Mouse (Mus musculus) intestine, embryonic 15.5 days (tissue): ENCODE measurements around the gene Mageh1. TPM values are rescaled to one million over a fixed set of nuclear protein-coding genes. Genes with fewer than 3 reads are reported as not detected.
"Not testable (repeated sequence)": the region's sequence is repeated elsewhere in the genome, so short reads cannot be mapped to it uniquely, and the experiment has no call there.

Source experiments
- ATAC-seq: fragments of 200-750 bp; cut with Nextera tagmentation; 2 replicates; pipeline ENCODE4 v1.8.0; 2017; ENCODE audit warnings: moderate TSS enrichment, moderate library complexity
- H3K27ac ChIP-seq: fragments of 300-500 bp; sonication (generic); 2 replicates; pipeline ENCODE4 v1.5.1; 2015; ENCODE audit warnings: mild to moderate bottlenecking, inconsistent platforms
- H3K27me3 ChIP-seq: fragments of 300-500 bp; sonication (generic); replicated peaks from 2 replicates; pipeline ENCODE4 v1.6.1; 2015; ENCODE audit warnings: inconsistent platforms
- H3K36me3 ChIP-seq: fragments of 300-500 bp; sonication (generic); 2 replicates; pipeline ENCODE4 v1.6.1; 2015; ENCODE audit warnings: inconsistent platforms
- H3K4me1 ChIP-seq: fragments of 300-500 bp; sonication (generic); replicated peaks from 2 replicates; pipeline ENCODE4 v1.6.1; 2015; ENCODE audit warnings: inconsistent platforms
- H3K4me2 ChIP-seq: fragments of 300-500 bp; sonication (generic); replicated peaks from 2 replicates; pipeline ENCODE4 v1.6.1; 2015; ENCODE audit warnings: mild to moderate bottlenecking, inconsistent platforms
- H3K4me3 ChIP-seq: fragments of 300-500 bp; sonication (generic); replicated peaks from 2 replicates; pipeline ENCODE4 v1.5.1; 2015; ENCODE audit warnings: inconsistent platforms
- H3K9ac ChIP-seq: fragments of 300-500 bp; sonication (generic); 2 replicates; pipeline ENCODE4 v1.6.1; 2015; ENCODE audit warnings: inconsistent platforms
- H3K9me3 ChIP-seq: fragments of 300-500 bp; sonication (generic); 2 replicates; pipeline ENCODE4 v1.6.1; 2016; ENCODE audit warnings: inconsistent platforms
- WGBS: fragments of 180-500 bp; shearing (Covaris S2); methylation state at CpG from one replicate; pipeline ENCODE4 v1.1.7; 2015; 5-methylcytosine and 5-hydroxymethylcytosine counted together
- polyA plus RNA-seq: library from polyadenylated mRNA; unstranded; fragments of >200 nt; fragmentation: Nextera tagmentation; extraction: Ambion mirVana; gene quantifications from 2 replicates; pipeline ENCODE4 v1.2.1, GENCODE M21; 2015

Gene Mageh1
- 39.1 and 39.9 TPM in 2 replicates for polyA plus RNA-seq

- Histone ChIP-seq H3K9me3 (no peaks in the 10 kb centered on the region), H3K4me1 (no peaks in the 10 kb centered on the region), H3K27ac (peak within 1 kb of the TSS; percentile 84), H3K27me3 (no peaks in the 10 kb centered on the region; the same call in 1 of the 2 replicates), H3K4me2 (peak within 1 kb of the TSS; percentile 60), H3K4me3 (peak within 1 kb of the TSS; percentile 50), H3K9ac (peak within 1 kb of the TSS; percentile 56), H3K36me3 (no peaks in the 10 kb centered on the region)
- ATAC-seq, result peak; percentile 96
- 21% methylated on average over 49 of the region's 49 CpGs for WGBS
Observed at GRCm38 (mm10) chrX:153037087-153037971, at the start of gene Mageh1. TSS of gene Mageh1 (minus strand) at chrX:153037575.

GRCm38 (mm10) chrX:153037972-153038744 is 783 bp upstream of the Mageh1 start:
- H3K27me3 ChIP-seq, H3K9ac ChIP-seq, H3K9me3 ChIP-seq, H3K36me3 ChIP-seq, H3K27ac ChIP-seq, H3K4me1 ChIP-seq: not testable (repeated sequence)
- ATAC-seq, result peak; percentile 78
- WGBS, result 30% methylated on average over 9 of the region's 22 CpGs
- Histone ChIP-seq H3K4me2 (peak overlapping the region; percentile 60), H3K4me3 (peak overlapping the region; percentile 50; the same call in 1 of the 2 replicates)

GRCm38 (mm10) chrX:153031547-153031946 is 5.8 kb downstream of the Mageh1 start:
- H3K9ac ChIP-seq, H3K4me3 ChIP-seq, ATAC-seq, H3K4me2 ChIP-seq, H3K27ac ChIP-seq, H3K36me3 ChIP-seq, H3K9me3 ChIP-seq, H3K27me3 ChIP-seq, H3K4me1 ChIP-seq: not testable (repeated sequence)

GRCm38 (mm10) chrX:153025709-153026108 is 11.7 kb downstream of the Mageh1 start:
- not testable (repeated sequence) for H3K9me3 ChIP-seq, H3K4me1 ChIP-seq, H3K4me2 ChIP-seq, H3K9ac ChIP-seq, H3K36me3 ChIP-seq, H3K4me3 ChIP-seq, ATAC-seq, H3K27ac ChIP-seq, H3K27me3 ChIP-seq
- WGBS, result 92% methylated on average over 2 of the region's 3 CpGs

- not testable (repeated sequence) for H3K4me3 ChIP-seq, H3K36me3 ChIP-seq, H3K9ac ChIP-seq, H3K4me1 ChIP-seq, H3K9me3 ChIP-seq, H3K27ac ChIP-seq, H3K4me2 ChIP-seq, H3K27me3 ChIP-seq, ATAC-seq
- no CpG with 5 or more reads among the region's 3 CpGs for WGBS
Observed at GRCm38 (mm10) chrX:153025255-153025654, 12.1 kb downstream of the Mageh1 start.

- no peaks in the 10 kb centered on the region for H3K9me3 ChIP-seq
- peak overlapping the region; percentile 53 for H3K4me3 ChIP-seq
- H3K4me1 ChIP-seq, result no peaks in the 10 kb centered on the region
- no peaks in the 10 kb centered on the region for H3K36me3 ChIP-seq
- H3K27me3 ChIP-seq, result no peaks in the 10 kb centered on the region
- no peak for ATAC-seq
- peak overlapping the region; percentile 71 for H3K4me2 ChIP-seq
- H3K9ac ChIP-seq, result peak overlapping the region; percentile 40
- WGBS, result 30% methylated on average over 9 of the region's 9 CpGs
- H3K27ac ChIP-seq, result no peak overlapping the region
Observed at GRCm38 (mm10) chrX:153007685-153008047, 29.7 kb downstream of the Mageh1 start.

- no peaks in the 10 kb centered on the region for H3K9me3 ChIP-seq
- peak overlapping the region; percentile 71 for H3K4me2 ChIP-seq
- 20% methylated on average over 58 of the region's 58 CpGs for WGBS
- H3K27ac ChIP-seq, result no peak overlapping the region
- ATAC-seq, result peak; percentile 95
- H3K4me1 ChIP-seq, result no peaks in the 10 kb centered on the region
- H3K36me3 ChIP-seq, result no peaks in the 10 kb centered on the region
- H3K4me3 ChIP-seq, result peak overlapping the region; percentile 53
- peak overlapping the region; percentile 40 for H3K9ac ChIP-seq
- no peaks in the 10 kb centered on the region for H3K27me3 ChIP-seq
Observed at GRCm38 (mm10) chrX:153007021-153007684, 30.2 kb downstream of the Mageh1 start.

GRCm38 (mm10) chrX:153006387-153006841 is 31.0 kb downstream of the Mageh1 start, which contains the start of gene Usp51:
TSS of gene Usp51 (plus strand) at chrX:153006469.
- H3K27ac ChIP-seq, result no peak within 1 kb of the TSS
- H3K9ac ChIP-seq, result peak within 1 kb of the TSS; percentile 40
- H3K4me2 ChIP-seq, result peak within 1 kb of the TSS; percentile 71
- H3K4me3 ChIP-seq, result peak within 1 kb of the TSS; percentile 53
- no peaks in the 10 kb centered on the region for H3K4me1 ChIP-seq
- WGBS, result 20% methylated on average over 23 of the region's 23 CpGs
- peak; percentile 82 for ATAC-seq
- no peaks in the 10 kb centered on the region for H3K36me3 ChIP-seq
- no peaks in the 10 kb centered on the region for H3K9me3 ChIP-seq
- no peaks in the 10 kb centered on the region for H3K27me3 ChIP-seq

GRCm38 (mm10) chrX:152996105-152996504 is 41.3 kb downstream of the Mageh1 start:
- not testable (repeated sequence) for H3K9me3 ChIP-seq, H3K27me3 ChIP-seq, H3K4me2 ChIP-seq, H3K36me3 ChIP-seq, H3K4me1 ChIP-seq, H3K4me3 ChIP-seq, ATAC-seq, H3K27ac ChIP-seq, H3K9ac ChIP-seq
- no CpG with 5 or more reads among the region's 3 CpGs for WGBS

GRCm38 (mm10) chrX:152989852-152990251 is 47.5 kb downstream of the Mageh1 start:
- not testable (repeated sequence) for H3K27me3 ChIP-seq, ATAC-seq, H3K9ac ChIP-seq, H3K4me3 ChIP-seq, H3K36me3 ChIP-seq, H3K4me1 ChIP-seq, H3K9me3 ChIP-seq, H3K27ac ChIP-seq, H3K4me2 ChIP-seq
